Mouse (Mus musculus) cortical plate, adult 2 months (tissue): Measurements from ENCODE around the gene Nedd9. TPM values are rescaled to one million over a fixed set of nuclear protein-coding genes. Genes with fewer than 3 reads are reported as not detected.

Experiments
- H3K27ac ChIP-seq: fragments of 200-500 bp; 2 replicates; pipeline ENCODE4 v1.5.1; 2012; ENCODE audit warnings: low read length, control low read depth, inconsistent platforms; ENCODE audit not compliant: insufficient read depth
- H3K4me1 ChIP-seq: fragments of 200-500 bp; 2 replicates; pipeline ENCODE4 v1.6.1; 2011; ENCODE audit warnings: low read length; ENCODE audit not compliant: control insufficient read depth, insufficient read depth
- H3K4me3 ChIP-seq: fragments of 200-500 bp; 2 replicates; pipeline ENCODE4 v1.5.1; 2011; ENCODE audit warnings: mild to moderate bottlenecking, low read length, control low read depth; ENCODE audit not compliant: insufficient read depth
- CTCF ChIP-seq: fragments of 200-500 bp; IDR thresholded peaks from 2 replicates; pipeline ENCODE4 v1.5.1; 2011; ENCODE audit warnings: mild to moderate bottlenecking, control low read depth, low read length; ENCODE audit not compliant: insufficient read depth; ENCODE audit errors: extremely low read depth
- POLR2A ChIP-seq: fragments of 200-500 bp; IDR thresholded peaks from 2 replicates; pipeline ENCODE4 v1.6.1; 2011; ENCODE audit warnings: mild to moderate bottlenecking, low read length, control low read depth; ENCODE audit not compliant: insufficient read depth; ENCODE audit errors: extremely low read depth
- polyA plus RNA-seq: library from polyadenylated mRNA; depleted of rRNA; stranded (reverse); fragments of >200 nt; gene quantifications from 2 replicates; pipeline ENCODE4 v1.2.3, GENCODE M21; 2012

Gene Nedd9
- polyA plus RNA-seq, 1 experiment = 4.5 TPM

DNA sequence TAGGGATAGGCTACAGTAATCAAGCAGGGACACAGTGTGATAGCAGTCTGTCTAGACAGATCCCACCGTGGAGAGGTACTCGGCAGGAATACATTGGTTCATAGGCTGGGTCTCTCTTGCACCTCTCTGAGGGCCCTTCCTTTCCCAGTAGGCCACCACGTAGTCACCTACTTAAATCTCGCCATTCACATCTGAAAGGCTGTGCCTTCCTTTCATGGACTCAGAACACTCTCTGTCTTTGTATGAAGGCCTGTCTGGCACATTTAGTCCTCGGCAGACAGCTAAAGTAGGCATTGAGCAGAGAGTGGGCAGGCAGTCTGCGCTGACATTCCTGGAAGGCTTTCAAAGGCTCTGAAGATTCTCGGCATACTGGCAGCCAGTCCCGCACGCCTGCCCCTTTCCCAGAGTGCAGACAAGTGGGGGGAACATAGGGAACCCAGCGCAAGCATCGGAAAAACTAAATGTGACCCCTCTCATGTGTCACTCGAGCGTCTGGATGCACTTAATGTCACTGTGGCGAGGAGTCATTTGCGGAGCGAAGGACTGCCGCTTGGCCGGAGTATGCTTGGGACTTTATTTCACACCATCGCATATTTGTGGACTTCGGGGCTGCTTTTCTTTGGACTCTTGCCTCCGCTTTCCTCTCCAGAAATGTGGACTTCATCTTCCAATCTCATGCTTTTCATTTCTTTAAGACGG, 147.4 kb downstream of the Nedd9 start:
- 0 out of 2 replicates have a peak overlapping the region, but pooled peaks have one; percentile 17 for H3K27ac ChIP-seq
- H3K4me3 ChIP-seq = no peak overlapping the region
- H3K4me1 ChIP-seq = peaks cover 2% of the 10 kb centered on the region; the same call in 1 of the 2 replicates
- no peak for TF ChIP-seq CTCF
- TF ChIP-seq POLR2A = no peak

DNA sequence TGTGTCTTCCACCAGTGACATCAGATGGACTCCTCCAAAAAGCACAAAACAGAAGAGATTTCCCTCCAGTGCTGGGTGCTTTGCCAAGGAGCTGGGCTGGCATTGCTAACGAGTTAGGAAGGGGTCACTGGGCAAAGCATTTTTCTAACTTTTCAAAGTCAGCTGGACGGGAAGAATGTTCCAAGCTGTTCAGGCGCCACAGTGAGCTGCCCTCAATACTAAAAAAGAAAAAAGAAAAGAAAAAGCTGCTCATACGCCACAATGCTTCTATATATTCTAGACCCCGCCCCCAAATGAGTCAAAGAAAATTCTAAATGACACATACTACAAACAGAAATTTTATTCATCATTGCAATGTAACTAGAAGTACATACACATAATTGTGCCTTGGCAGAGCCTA, 148.0 kb downstream of the Nedd9 start:
- Histone ChIP-seq H3K27ac (0 out of 2 replicates have a peak overlapping the region, but pooled peaks have one; percentile 17), H3K4me1 (peaks cover 2% of the 10 kb centered on the region), H3K4me3 (no peak overlapping the region)
- TF ChIP-seq CTCF (no peak), POLR2A (no peak)

DNA sequence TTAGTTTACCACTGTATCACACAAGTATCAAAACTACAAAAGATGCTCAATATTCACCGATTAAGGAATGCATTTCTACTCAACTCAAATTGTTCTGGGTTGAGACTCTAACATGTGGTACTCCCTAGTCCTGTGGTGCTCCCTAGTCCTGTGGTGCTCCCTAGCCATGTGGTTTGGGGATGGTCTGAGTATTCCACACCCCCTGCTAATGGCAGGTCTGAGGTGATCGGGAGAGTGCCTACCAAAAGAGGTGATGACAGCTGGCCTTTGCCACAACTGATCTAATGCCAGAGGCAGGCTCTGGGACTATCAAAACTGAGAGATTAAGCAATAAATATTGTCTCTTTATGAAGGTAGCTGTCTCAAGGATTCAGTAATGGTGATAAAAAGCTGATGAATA, 149.8 kb downstream of the Nedd9 start:
- H3K27ac ChIP-seq = no peak overlapping the region
- peaks cover 5% of the 10 kb centered on the region for H3K4me1 ChIP-seq
- no peak overlapping the region for H3K4me3 ChIP-seq
- no peak for TF ChIP-seq POLR2A
- no peak for TF ChIP-seq CTCF

DNA sequence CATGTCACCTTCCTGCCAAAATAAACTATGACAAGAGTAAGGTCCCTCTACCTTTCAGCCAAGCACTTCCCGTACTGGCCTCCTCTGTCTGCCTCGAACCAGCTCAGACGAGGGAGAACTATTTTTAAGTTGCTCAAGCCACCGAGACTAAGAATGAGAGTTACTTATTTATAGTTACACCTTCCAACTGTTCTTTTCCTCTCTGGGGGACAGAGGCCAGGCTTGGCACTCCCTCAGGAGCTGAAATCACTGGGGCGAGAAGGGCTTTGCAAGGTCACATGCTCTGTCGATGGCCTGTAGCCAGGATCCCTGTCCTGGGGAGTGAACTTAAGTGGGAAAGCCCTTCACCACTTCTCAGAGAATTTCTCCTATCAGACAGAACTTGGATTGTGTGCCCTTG, 150.9 kb downstream of the Nedd9 start:
- TF ChIP-seq POLR2A = no peak
- TF ChIP-seq CTCF = no peak
- H3K27ac ChIP-seq = no peak overlapping the region

DNA sequence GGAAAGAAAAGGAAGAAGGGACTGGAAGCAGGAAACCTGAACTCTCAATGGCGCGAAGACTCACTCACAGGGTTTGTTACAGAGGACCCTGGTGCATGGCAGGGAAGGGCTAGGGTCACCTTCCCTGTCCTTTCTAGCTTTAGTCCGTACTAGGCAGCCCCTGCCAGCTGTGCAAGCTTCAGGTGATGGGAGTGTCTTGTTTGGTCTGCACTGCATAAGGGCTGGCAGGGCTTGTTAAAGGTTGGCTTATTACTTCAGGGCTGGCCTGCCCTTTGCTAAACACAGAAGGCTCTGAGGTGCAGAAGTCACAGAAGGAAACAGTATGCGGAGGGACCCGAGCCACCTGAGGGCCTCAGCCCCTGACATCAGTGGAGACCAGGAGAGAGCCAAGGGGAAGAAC, 151.4 kb downstream of the Nedd9 start:
- H3K4me1 ChIP-seq = peaks cover 6% of the 10 kb centered on the region
- H3K27ac ChIP-seq = no peak overlapping the region
- no peak for TF ChIP-seq POLR2A
- no peak for TF ChIP-seq CTCF
- no peak overlapping the region for H3K4me3 ChIP-seq

More for the DNA sequence above, 150.9 kb downstream of the Nedd9 start:
- Histone ChIP-seq H3K4me1 (peaks cover 6% of the 10 kb centered on the region), H3K4me3 (no peak overlapping the region)

DNA sequence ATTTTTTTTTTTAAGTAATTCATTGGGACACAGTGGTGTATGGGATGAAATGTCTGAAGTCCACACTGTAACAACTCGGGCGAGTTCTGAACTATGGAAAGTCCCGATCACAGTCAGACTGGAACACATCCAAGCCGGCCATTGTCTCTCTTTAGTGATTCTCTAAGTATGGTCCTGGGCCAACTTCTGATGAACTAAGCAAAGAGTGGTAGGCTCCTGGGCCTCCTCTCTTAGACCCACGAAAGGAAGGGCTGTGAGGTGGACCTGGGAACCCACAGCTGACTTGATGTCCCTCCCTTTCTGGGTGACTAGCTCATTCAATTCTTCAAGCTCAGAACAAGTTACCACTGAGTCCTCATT, 152.5 kb downstream of the Nedd9 start:
- Histone ChIP-seq H3K27ac (no peak overlapping the region), H3K4me3 (no peak overlapping the region), H3K4me1 (peaks cover 6% of the 10 kb centered on the region)
- TF ChIP-seq POLR2A = no peak
- no peak for TF ChIP-seq CTCF

DNA sequence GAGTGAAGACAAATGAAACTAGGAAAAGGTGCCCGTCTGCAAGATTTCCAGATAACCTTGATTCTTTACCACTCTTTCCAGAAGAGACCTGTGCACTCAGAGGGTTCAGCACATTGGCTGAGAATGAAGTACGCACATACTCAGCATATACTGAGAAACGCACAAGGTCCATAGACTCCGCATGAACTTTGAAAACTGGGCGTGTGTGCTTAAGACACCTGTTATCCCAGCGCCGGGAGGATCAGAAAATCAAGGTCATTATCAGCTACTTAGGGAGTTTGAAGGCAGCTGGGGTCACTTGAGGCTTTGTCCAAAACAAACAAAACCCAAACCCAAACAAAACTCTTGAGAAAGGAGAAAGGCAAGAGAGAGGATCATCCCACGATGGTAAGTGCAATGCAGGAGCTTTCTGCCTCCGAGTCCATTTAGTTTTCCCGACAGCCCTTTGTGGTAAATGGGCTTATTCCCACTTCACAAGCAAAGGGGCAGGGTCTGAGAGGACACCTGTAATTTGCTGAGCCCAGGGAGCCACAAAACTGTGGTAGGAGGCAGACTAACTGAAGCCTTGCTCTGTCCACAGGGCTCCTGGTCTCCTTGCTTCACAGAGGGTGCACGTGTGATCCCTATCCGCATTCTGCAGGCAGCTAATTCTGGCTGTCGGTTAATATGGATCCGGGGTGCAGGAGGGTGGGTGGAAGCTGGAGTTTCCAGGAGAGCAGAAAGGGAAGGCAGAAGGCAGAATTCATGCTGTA, 153.1 kb downstream of the Nedd9 start:
- Histone ChIP-seq H3K27ac (no peak overlapping the region), H3K4me3 (no peak overlapping the region), H3K4me1 (peaks cover 4% of the 10 kb centered on the region)
- TF ChIP-seq POLR2A (no peak), CTCF (no peak)

DNA sequence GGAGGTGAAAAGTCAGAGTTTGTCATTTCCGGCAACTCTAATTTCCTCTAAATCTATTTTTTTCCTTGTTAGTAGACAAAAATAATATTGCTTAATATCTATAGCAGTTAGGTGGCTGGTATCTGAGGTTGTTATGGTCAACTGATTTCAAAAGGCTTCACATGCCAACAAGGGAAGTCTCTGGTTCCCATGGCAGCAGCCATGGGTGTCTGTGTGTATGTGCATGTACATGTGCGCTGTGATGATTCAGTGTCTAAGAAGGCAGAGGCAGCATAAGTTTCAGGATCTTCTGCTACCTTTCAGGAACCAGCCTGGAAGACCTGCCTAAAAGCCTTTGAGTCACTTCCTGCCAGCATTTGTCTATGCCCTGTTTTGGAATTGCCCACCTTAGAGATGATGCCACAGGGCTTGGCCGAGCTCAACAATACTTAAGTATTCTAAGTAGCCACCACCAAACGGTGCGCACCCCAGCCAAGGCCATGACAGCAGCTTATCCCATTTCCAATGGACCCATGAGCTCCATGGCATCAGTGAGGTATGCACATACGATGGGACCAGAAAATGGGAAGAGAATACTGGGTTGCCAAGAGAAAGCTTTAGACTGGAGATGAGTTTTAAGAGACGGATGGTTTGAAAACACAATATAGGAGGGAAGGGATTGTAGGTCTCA, 155.4 kb downstream of the Nedd9 start:
- Histone ChIP-seq H3K4me3 (no peak overlapping the region), H3K27ac (no peak overlapping the region), H3K4me1 (peaks cover 9% of the 10 kb centered on the region)
- TF ChIP-seq CTCF (no peak), POLR2A (no peak)

DNA sequence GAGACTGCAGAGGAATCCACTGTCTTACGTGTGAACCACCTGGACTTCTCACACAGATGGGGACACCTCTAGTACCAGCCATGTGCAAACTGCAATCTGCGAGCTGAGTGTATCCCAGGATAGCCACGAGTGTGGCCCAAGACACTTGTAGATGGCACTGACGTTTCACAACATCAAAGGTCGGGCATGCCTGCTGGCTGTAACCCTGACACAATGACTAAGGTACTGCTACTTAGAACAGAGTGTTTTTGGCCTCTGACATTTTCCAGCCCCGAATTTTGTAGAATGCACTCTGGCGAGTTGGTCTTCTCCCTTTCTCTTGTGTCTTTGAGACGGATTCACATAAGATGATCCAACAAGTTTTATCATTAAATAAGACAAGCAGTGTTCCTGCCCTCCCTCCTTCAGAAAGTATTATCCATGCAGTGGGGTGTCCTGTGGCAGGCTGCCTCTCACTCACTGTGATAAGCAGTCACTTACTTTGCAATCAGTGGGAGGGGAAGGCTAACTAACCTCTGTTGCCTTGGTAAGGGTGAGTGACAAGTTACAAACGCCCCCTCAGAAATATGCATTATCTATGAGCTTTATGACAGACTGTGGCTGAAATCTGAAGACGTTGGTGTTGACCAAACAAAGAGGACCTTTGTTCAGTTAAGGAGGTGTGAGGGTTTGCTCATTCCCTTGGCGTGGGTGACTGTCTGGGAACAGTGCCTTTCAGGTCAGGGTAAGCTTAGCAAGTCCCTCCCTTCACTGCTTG, 156.4 kb downstream of the Nedd9 start:
- TF ChIP-seq CTCF = no peak
- TF ChIP-seq POLR2A = no peak
- no peak overlapping the region for H3K4me3 ChIP-seq
- H3K4me1 ChIP-seq = peaks cover 9% of the 10 kb centered on the region
- H3K27ac ChIP-seq = no peak overlapping the region
